Mouse (Mus musculus) left cerebral cortex, postnatal 10 days (tissue): ENCODE measurements around the gene Rnaseh2a. TPM values are rescaled to one million over a fixed set of nuclear protein-coding genes. Genes with fewer than 3 reads are reported as not detected.

Experiments
- DNase-seq, 2 experiments: peaks; one replicate each; pipeline ENCODE4 v3.0.0; 2021 to 2022; ENCODE audit warnings: low spot score in 2 of 2, mixed read lengths in 1 of 2; ENCODE audit errors: extremely low spot score in 1 of 2
- intact Hi-C: fragments of 180-260 bp; cut with DNase I; formaldehyde crosslinking; loops from one replicate; pipeline ENCODE4 v1.15.1; 2025
- total RNA-seq, 2 experiments: library from RNA; stranded (reverse); gene quantifications; 2 replicates each; pipeline ENCODE4 v1.2.3; 2021

Rnaseh2a gene
- total RNA-seq, 2 experiments from 2014 or later: 41.0 to 44.2 TPM

DNA sequence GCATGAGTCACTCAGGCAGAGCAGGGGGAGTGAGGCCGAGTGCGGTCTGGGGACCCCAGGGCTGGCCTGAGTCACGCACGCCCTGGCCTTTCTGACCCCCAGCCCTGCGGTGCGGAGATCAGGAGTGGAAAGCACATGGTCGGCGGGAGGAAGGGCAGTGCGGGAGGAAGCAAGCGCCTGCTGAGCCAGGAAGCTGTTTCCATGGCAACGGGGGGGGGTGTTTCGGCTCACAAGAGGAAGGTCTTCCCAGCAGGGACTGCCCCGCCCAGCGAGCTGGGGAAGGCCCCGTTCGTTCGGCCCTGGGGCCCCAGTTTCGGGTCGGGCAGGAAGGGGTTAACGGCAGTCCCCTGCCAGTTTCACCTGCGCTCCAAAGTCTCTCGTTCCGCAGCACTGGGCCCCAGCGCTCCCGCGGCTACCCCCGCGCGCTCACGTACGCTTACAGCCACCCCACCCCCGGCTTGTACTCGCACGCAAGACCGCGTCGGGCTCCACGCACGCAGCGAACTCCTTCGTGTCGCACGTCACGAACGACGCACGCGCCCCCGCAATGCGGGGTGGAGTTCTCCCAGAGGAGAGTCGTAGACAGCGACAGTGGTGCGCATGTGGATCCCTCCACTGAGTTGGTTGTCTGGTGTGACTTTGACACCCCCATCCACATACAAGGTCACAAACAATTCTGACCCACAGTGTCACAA lies 16.3 kb upstream of the Rnaseh2a start:
- DNase-seq: peak; percentile 88 to 97
- intact Hi-C loops: no loop called here

DNA sequence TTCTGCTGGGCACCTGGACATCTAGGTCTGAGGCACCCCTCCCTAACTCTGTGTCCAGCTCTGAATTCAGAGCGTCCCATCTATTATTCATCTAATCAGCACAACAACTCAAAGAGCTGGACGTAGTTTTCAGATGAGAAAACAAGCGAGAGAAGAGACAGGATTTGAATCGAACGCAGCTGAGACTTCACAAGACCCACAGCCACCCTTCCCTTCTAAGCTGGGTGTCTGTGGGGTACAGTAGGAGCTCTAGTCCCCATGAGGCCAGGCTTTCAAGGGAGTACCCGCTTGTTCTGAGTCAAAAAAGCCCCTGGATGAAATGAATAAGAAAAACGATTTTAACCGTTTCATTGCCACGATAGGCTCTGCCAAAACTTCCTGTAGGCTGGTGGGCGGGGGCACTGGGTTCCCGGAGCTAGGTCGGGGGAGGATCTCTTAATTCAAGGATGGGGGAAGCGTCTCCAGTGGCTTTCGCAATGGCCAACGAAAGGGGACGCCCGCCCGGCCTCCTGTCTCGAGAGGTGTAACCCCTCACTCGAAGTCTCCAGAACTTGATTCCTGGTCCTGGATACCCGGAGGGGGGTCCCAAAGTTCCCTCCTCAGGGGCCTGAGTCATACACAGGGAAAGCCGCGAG lies 15.6 kb upstream of the Rnaseh2a start:
- peak in 1 of 2 experiments; percentile 74 for DNase-seq
- intact Hi-C loops: no loop called here

DNA sequence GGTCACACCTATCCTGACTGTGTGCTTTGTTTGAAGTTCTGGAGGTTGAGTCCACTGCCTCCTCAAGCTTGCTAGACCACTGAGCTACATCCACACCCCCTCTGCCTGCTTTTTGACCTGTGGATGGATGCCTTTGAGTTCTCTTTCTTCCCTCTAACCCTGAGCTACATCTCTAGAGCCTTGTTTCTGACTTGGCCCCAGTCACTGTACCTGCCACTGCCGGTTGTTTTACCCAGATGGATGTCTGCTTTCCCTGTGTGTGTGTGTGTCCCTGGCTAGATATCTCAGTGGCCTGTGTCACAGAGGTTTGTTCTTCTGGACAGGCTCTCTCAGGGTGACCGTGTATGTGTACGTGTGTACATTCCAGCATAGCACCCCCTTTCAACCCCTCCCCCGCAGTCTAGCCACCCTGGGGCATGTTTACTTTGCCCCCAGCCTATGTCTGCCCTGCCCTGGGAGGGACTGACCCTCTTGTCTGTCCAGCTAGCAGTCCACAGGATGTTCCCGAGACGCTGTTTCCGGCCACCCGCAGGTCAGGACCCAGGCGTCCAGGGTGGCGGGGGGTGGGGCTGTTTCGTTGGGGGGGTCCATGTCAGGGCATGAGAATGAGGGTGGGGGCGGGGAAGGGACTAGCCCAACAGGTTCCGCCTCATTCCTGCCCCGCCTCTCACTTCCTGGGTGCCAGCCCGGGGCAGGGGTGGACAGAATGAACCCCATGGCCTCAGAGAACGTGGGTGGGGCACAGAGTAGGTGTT lies 14.9 kb upstream of the Rnaseh2a start:
- peak in 1 of 2 experiments; percentile 84 for DNase-seq

DNA sequence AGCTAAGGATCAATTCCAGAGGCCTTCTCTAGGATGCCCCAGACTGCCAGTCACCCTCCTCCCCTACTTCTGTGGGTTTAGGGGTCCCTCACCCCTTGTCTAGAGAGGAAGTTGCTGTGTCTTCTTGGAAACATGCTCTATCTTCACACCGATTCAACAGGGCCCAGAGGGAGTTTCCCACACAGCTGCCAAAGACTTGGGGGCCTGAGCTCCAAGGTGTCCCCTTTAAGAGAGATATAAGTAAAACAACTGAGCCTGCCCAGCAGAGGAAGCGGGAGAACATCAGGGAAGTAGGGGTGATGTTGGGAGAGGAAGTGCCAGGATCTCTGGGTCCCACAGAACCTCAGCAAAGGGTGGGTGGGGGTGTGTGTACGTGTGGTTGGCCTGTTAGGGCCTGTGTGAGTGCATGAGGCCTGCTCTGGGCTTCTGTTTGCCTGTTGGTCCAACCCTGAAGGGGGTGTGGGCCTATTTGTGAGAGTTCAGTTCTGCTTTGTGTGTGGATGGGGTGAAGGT lies 13.0 kb upstream of the Rnaseh2a start:
- DNase-seq: no peak
- intact Hi-C loops: no loop called here

More for the DNA sequence above, 14.9 kb upstream of the Rnaseh2a start:
- intact Hi-C loops: no loop called here

DNA sequence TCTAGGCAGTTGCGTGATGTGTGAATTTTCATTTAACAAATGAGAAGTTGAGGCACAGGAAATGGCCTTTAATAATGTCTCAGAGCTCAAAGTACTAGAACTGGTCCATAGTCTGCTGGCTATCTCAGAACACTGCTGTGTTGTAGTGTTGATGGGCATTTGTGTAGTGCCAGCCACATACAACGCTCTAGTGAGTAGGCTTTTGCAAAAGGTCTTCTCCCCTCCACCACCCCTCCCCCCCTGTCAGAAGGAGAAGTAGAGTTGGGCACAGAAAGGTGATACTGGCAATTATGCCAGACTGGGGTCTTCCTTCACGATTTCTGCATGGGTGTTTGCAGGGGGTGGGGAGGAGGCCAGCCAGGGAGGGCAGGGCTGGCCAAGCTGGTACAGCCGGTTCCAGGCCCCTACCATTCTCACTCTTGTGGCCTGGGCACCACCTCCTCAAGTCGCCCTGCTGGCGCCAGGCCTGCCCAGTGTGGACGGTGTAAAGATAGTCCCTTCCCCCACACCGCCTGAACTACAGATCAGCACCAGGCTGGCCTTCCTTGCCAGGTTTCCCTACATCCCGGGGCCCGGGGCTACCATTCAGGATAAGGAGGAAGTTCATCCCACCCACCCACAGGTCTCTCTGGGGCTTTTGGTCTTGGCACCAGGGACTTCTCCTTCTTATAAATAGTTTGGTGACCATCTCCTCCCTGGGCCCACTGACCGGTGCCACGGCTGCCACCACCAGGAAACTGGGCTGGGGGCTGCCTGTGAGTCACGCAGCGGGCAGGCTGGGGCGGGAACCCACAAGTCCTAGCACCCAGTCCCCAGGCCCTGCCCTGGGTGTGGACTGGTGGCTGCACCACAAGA lies 12.3 kb upstream of the Rnaseh2a start:
- DNase-seq: no peak
- intact Hi-C loops: no loop called here

DNA sequence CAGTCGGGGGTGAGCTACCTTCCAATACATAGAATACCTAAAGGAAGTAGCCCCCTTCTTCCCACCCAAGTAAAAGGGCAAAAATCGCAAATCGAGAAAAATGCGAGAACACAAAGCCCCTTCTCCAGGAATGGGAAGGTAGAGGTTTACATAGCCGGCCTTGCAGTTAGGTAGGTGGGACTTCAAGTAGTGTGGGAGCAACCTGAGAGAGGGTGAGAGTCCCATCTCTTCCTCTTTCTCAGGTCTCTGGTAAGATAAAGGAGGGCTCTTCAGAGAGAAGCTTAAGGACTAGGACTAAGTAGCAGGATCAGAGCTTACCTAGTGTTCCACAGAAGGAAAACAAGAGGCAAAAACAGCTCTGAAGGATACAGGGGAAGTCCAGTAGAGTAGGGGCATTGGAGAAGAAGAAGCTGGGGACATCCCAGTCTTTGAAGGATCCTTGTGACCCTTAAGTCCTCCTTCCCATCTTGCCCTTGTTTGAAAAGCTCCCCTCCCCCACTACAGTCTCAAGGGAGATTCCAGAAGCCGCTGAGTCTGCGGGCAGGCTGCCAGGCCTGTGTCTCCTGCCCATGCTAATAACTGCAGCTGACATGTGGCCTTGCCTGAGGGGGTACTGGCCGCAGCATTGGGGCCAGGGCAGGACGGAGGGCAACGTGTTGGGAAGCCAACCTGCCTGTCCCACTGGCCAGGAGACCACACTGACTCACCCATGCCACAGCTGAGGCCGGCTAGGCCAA lies 11.2 kb upstream of the Rnaseh2a start:
- intact Hi-C loops: no loop called here
- DNase-seq: peak; percentile 71 to 92

DNA sequence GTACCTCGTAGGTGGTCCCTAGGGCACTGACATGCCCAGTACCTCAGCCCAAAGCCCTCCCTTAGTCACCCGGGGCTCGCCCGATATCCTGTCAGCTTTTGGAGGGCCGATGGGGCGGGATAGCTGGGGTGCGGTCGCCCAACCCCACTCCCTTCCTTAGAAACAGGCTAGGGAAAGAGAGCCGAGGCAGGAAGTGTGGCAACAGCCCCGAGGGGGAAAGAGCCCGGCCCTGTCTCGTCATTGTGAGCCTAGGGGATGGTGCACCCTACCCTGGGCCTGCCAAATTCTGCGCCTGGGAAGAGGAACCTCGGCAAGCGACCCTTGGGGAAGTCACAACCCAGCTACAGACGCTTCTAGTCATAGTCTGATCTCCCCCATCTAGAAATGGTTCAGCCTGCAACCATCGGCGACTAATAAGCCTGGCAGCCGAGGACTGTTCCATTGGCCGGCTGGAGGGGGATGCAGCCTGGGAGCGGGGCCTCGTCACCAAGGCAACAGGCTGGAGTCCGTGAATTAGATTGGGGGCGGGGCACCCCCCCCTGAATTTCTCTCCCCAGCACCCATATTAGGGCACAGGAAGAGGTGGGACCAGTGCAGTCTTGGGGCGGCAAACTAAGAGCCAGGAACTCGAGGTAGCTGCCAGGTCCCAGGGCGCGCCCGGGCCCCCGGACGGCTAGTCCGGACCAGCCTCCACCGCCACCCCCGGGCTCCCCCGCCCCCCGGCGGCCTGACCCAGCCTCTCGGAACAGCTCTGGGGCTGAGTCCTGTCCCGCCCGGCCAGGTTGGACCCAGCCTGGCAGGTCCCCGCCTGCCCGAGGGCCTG lies 10.2 kb upstream of the Rnaseh2a start:
- peak; percentile 91 to 96 for DNase-seq
- intact Hi-C loops: no loop called here

DNA sequence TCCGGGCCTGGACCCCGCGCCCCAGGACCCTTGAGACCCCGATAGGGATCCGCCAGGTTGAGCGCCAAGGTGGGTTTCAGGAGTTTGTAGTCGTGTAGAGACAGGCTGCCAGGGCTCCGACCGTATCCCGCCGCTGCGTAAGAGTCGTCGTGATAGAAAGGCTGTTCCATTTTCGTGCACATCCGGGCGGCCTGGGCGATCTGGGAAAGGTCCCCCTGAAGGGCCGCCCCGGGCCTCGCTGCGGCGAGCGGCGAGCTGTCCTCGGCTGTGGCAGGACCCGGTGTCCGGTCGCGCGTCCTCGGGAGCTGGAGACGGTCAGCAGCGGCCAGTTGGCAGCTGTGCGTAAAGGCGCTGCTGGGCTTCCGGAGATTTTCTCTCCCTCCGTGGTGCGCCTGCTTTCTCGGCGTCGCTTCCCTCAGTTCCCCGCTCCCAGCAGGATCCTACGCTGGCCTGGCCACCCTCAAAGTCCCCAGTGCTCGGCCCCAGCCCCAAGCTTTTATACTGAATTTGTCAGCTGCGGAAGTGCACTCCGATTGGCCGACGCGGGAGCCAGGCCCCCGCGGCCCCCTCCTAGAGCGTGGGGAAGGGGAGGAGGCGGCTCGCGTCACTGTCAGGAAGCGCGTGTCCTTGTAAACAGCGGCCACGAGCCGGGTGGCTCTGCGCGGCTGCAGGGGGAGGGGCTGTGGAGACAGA lies 8.8 kb upstream of the Rnaseh2a start, which contains the start of gene Junb:
Gene Junb, minus strand, starts transcription at position 471 of the 693 bp plus-strand sequence.
- DNase-seq: peak; percentile 92 to 97
- intact Hi-C loops: no loop called here

DNA sequence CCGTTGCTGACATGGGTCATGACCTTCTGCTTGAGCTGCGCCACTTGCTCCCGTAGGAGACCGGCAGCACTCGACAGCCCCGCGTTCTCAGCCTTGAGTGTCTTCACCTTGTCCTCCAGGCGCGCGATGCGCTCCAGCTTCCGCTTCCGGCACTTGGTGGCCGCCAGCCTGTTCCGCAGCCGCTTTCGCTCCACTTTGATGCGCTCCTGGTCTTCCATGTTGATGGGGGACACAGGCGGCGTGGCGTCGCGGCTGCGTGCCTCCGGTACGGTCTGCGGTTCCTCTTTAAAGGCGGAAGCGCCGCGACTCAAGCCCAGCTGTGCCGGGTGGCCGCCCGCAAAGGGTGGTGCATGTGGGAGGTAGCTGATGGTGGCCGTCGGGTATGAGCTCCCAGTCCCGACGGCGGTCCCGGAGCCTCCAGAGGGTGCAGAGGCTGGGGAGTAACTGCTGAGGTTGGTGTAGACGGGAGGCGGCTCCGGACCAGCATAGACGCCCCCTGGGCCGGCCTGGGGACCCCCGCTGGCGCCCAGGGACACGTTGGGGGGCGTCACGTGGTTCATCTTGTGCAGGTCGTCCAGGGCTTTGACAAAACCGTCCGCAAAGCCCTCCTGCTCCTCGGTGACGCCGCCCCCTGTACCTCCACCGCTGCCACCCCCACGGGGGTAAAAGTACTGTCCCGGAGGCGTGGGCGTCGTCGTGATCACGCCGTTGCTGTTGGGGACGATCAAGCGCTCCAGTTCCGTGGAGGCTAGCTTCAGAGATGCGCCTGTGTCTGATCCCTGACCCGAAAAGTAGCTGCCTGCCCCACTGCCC lies 8.1 kb upstream of the Rnaseh2a start:
- peak in 1 of 2 experiments; percentile 83 for DNase-seq
- intact Hi-C loops: no loop called here

DNA sequence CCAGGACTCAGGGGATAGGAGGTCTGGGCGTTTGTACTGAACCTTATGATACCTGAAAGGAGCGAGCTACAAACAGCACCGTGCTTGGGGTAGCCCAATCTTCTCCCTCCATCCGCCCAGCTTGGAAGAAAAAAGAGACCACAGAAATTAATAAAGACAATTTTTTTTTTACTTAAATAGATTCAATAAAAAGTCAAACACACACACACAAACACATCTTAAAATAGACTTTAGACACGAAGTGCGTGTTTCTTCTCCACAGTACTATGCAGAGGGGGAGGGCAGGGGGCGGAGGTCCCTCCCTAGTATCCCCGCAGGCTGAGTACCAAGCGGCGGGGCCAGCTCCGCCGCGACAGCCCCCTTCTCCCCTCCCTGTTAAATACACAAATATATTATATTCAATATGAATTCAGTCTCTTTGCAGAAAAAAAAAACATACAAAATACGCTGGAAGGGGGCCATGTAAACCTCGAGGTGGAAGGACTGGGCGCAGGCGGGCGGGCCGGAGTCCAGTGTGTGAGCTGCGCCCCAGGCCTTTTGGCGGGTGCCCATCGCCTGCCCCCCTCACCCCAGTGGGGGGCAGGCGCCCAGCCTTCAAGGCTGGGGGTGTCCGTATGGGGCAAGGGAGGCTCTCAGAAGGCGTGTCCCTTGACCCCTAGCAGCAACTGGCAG lies 7.3 kb upstream of the Rnaseh2a start:
- no peak for DNase-seq
- intact Hi-C loops: no loop called here

DNA sequence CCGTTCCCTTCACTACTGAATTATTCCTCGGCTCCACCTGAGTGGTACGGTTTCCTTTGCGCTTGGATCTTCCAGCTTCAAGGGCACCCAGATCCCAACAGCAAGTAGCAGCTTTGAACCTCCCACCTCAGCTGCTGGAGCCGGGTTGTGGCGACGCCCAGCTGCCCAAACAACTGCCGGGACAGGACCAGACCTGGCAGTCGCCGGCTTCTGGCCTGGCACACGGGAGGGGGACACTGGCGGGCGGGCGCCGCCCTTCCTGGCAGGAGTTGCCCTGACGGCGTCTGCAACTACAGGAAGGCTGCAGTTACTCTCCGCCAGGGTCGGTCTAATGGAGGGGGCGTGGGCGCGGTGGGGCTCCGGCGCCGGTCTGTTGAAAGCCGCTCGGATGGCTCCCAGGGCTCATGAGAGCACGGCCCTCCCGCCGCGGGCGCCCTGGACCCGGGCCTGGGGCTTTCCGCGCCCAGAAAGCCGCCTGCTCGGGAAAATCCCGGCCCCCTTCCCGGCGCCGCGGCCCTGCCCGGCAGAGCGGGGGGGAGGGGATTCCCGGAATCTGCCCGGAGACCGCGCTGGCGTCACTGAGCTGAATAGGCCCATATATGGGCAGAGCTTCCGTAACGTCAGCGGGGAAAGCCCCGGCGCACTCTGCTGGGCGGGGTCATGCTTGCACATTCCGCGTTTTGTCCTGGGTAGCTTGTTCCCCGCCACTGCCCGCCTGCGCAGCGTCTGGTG lies 6.6 kb upstream of the Rnaseh2a start:
- intact Hi-C loops: no loop called here
- peak; percentile 93 to 96 for DNase-seq

DNA sequence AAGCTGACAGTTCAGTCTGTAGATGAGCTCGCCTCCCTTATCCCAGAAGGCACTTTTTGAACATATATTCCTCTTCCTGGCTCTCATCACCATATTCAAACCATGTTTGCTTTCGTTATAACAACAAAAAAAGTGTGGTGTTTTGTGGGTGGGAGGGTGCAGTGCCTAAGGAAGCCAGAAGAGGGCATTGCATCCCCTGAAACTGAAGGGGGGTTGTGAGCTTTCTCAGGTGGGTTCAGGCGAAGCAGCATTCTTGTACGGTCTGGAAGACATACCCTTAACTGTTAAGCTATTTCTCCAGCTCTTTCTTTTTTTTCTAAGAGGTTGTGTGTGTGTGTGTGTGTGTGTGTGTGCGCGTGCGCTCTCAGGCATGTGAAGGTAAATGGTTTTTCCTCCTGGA lies 5.9 kb upstream of the Rnaseh2a start:
- intact Hi-C loops: loop anchor here (1.0 kb wide), 1 partner anchor 15 kb away; the partner anchor contains the start of gene Hook2
- peak; percentile 63 to 72 for DNase-seq

DNA sequence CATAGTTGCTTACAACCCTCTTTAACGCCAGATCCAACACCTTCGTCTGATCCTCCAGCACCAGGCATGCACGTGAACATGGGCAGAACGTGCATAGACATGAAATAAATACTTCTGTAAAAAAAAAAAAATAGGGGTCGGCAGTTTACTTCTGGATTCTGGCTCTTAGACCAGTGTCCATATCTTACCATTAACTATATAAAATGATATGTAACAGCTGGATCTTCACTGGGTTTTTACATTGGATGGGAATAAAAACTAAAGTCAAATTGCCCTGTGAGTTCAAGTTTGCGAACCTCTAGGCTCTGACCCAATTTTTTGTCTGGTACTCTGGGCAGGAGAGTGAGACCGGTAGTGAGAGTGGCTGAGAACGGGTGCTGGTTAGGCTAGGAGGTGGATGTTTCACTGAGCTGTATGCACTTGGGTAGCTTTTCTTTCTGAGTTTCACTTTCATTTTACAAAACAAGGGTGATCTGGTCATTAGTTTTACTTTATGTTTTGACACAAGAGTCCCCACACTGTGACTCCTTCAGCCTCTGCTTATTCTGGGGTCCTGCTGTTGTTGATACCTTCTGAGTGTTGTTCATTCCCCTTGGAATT lies 5.1 kb upstream of the Rnaseh2a start:
- intact Hi-C loops: loop anchor here (1.0 to 5.0 kb wide), 2 partner anchors 16 to 58 kb away; partner anchors contain the start of gene Hook2
- DNase-seq: no peak
